Mouse (Mus musculus) thymus, postnatal 14 days (tissue): ENCODE measurements at regions not wholly inside any gene's neighbourhood (a gene's known extent, or its start where the extent isn't known, plus 50 kb on each side); places are given as distances from the start of the nearest gene placed in this dataset.

Experiments used
- DNase-seq: peaks from one replicate; pipeline ENCODE4 v3.0.0; 2021

DNA sequence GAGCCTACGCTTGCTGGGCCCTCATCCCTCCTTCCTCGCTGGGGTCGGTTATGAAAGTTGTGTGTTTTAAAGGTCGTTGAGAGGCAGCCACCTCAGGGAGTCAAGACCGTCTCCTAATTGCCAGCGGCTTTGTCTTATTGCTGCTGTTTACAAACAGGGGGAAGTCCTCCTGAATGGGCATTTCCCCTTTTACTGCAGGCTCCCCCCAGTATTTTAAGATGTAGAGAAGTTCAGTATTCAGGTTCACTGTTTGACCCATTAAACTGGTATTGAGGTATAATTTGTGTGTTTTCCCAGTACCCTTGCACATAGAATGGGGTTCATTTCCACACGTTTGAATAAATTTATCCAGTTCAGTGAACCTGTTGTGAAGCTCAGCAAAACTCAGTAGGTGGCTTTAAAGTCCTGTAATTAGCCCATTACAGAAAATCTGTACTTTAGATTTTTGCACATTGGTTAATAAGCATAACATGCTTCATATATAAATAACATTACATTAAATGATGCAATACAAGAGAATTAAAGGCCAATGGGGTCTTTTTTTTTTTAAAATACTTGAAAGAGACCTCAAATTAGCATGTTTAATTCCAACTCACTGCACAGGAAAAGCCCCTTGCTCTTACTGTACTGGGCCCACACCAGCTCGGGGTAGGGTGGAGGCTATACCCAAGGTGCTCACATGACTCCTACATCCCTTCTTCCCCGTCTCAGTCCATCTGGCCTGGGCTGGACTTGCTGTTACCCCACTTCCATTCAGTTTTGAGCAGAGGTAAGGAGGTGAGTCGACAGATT, 63.7 kb downstream of the Nkx2-1 start:
- DNase-seq = no peak

DNA sequence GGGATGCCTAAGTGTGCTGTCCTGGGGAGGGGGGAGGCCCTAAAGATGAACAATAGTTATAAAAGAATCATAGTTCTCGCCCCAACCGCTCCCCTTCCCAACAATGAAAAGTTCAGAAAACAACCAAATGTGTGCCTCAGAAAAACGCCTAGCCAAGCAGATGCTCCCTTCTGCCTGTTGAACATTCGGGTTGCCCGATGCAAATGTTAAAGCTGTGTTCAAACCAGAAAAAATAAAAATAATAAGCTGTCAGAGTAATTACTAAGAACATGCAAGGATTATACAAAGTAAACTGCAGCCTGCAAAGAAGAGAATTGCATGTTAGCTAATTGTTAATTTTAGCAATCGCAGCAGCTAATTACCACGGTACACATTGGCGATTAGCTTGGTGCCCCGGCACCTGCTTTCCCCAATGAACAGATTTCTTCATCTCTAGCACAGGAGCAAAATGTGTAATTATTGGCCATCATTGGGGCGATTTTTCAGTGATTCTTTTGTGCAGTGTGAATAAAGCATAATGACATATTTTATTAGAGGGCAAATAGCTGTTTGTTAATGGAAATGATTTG, 65.7 kb downstream of the Nkx2-1 start:
- no peak for DNase-seq

DNA sequence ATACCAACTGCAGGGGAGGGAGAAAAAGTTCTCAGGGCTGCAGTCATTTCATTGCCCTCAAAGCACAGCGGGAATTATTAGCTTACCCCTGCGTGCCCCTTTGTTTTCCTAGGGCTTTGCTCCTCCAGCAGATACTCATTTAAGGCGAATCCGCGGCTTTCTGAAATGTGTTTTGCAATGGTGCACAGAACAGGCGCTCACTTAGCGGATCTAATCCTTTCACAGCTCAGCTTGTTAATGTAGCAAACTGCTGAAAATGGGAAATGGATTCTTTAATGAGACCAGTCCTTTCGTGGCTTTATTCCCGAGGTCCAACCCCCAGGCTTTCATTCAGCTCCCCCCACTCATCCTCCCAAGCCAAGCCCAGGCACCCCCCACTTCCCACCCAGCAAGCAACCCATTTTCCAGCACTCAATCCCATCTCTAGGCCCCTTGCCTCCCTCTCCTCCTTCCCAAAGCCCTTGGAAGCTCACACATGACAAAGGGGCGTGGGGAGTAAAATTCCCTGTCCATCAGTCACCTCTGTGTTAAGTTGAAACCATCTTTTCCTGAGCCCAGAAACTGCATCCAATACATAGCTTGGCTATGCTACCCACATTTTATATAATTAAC, 77.1 kb downstream of the Nkx2-1 start:
- no peak for DNase-seq

DNA sequence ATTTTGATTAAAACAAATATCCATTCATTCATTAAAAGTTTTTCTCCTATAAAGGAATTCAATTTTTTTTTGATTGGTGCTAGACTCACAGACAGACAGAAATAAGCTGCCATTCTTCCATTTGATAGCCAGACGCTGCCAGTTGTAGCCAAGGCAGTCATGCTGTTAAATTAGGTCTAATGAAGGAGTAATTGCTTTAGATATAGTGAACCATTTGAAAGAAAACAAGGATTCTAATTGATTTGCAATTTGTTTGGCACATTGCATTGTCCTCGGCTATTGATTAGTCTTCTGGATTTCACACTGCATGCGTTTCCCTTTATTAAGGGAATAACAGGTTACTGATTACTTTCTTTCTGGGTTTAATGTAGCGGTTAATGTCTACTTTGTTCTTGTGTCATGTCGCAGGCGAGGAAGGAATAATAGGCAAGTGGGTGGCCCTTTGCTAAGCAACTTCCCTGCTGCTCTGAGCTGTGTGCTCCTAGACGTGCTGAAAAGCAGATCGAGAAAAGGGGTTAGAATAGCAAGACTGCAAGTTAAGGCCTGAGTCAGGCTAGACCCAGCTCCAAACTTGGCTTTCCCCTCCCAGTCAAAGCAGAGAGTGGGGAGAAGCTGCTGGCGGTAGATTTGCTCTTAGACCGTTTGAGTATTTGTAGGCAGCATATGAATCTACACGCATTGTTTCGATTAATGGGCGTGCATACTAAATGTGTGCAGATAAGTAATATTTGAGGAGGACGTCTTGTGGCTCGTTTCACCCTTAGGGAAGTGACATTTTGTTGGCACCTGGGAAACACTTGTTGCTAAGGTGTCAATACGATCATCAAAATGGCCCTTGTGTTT, 77.8 kb downstream of the Nkx2-1 start:
- DNase-seq = no peak

DNA sequence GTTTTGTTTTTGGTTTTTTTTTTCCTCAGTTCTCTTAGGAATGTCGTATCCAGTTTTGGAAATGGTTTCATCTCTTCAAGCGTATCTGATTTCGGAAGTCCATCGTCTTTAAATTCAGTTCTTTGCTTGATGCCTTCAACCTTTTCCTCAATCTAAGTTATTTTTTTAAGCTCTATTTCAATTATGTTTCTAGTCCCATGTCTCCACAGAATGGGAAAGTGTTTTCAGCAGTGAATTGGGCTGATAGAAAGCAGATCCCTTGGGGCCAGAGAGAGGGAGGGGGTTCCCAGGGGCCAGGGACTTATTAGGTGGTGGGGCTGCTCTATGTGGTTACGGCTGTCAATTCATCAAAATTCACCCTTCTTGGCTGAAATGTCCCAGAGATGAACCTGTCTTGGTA, 78.8 kb downstream of the Nkx2-1 start:
- no peak for DNase-seq

DNA sequence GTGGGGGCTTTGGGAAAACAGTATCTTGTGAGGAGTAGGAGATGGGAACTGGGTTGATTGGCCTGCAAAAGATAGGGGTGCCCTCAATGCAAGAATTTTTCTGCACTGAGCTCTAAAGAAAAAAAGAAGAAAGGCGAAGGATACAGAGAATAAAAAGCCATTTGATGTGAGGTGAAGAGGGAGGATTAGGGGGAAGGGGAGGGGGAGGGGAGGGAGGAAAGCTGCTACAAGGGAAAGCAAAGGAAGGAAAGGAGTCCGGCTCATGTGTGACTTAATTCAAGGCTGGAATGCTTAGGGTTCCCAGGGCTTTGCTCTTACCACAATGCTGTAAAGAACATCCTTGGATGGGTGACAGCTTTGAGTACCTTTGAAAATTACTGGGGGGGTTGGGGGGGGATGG, 79.4 kb downstream of the Nkx2-1 start:
- no peak for DNase-seq

DNA sequence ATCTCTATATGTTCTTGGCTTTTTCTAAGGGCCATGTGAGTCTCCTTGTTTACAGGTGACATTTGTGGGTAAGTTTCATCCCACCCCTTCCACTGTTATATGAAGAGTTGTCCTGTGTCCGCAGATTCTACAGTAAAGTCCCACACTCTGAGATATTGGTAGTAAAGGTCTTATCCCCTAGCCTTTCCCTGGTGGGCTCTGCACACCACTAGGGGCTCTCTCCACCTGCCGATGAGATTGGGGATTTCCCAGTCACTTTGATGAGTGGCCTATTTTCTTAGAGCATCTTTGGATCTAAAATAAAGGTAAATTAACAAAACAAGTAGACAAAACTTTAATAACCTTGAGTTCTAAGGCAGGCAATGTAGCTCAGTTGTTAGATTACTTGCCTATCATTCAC, 86.4 kb downstream of the Nkx2-1 start:
- DNase-seq = no peak

DNA sequence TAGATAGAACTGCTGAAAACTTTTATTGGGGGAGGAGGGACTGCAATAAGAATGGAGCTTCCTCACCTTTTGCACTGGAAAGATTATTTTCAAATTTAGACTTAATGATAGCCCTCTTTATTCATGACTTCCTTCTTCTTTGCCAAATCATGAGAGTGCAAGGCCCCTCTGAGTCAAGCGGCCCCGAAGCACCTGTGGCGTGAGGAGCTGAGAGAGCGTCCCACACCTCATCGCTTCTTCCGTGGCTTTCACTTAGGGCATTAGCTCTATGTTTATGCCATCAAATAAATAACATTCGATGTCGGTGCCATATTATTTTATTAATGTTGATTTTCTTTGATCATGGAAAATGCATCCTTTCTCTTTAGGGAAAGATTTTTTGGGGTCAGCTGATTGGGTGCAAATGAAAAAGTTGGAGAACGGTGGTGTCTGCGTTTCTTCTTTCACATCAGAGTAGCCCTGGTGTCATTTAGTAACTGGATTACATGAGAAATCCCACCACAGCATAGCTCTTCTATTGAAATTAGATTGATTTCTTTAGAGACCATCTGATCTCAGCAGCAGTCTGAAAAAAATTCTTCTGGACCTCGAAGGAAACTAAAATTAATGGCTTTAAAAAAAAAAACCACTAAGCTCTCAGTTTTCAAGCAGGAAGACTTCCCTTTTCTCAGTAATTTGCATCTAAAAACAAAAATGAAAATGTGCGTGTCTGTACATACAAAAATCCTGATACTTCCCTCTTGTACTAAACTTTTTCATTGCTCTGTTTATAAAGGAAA, 87.7 kb downstream of the Nkx2-1 start:
- no peak for DNase-seq

DNA sequence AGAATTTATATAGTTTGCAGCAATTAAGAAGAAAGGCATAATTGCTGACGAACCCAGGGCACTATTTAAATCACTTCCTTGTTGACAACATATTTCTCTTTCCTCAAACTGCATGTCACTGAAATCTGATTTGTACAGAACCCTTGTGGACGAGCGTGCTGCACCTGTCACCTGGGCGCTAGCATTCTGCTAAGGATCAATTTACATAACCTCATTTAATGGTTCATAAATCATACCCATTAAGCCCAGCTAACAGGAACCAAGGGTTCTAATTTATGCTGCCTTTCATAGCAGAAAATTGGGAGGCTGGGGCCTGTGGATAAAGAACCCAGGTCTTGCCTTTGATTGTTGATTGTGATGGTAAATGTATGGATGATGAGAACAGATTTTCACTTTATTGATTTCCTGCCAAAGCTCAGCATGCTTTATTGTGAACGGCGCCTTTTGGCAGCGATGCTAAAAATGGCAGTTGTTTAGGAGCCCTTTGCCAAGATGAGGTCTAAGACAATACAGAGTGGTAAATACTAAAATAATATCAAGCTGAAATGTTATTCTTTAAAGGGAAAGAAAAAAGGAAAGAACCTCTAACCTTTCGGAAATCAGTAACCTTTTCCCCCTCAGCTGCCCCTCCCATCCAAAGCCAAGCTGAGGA, 95.4 kb downstream of the Nkx2-1 start:
- no peak for DNase-seq

DNA sequence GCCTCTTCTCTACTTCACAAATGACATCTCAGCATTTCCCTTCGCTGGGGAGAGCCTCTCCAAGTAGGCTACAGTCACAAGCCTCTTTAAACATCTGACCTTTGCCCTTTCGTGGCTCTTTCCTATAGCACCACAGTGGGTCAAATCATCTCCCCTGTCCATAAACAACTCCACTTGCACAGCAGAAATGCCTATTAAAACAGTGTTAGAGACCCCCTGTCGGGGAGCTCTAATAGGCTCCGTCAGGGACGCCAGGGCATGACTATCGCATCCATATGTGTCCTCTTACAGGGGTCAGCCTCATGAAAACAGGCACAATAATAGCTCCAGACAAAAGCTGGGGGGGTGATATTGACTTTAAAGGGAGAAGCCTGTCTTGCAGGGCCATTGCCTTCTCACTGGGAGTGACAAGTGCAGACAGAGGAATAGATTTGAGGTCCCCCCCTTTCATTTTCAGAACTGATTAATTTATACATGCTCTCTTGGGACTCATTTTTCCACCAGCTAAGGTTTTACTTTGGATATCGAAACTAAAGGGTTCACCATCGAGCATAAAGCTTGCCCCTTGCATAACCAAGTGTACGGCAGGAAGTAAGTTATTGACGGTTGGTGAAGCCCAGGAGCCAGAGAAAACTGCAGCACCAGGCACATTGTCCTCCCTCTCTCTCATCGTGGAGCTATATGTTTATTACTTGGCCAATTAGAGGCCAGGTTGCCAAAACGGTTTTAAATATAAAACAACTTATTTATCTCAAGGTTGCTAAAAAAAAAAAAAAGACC, 94.6 kb upstream of the Mbip start:
- no peak for DNase-seq

DNA sequence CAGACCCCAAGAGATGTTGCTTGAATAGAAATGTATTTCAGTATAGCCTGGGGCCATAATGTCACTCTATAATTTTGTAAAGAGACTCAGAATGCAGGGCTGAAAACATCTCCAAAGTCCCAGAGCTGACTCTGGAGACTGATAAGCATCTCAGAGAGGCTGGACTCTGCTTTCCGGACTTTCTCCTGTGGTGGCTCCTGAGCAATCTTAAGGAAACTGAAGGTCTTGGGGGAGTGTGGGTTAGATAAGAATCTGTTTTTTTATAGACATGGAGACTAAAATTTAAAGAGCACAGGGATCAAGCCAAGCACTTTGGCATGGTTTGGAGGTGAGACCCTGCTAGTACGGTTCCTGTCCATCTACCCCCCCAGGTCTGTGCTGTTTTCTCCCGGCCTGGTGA, 92.7 kb upstream of the Mbip start:
- DNase-seq = no peak

DNA sequence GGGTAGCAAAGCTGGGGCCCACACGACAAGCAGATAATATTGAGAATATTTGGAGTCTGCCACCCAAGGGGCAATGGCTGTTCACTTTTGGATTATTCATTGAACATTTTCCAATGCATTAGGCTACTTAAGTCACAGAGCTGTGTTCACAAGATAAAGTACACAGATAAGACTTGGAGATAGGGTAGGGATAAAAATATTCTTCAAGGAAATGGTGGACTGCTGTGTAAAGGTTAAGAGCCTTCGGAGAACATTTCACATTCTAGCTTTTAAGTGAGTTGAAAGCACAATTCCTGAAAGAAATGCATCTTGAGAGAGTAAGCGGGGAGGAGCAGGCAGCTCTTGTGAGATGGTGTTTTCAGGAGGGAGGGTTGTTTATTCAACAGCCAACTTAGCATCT, 92.3 kb upstream of the Mbip start:
- DNase-seq = no peak

DNA sequence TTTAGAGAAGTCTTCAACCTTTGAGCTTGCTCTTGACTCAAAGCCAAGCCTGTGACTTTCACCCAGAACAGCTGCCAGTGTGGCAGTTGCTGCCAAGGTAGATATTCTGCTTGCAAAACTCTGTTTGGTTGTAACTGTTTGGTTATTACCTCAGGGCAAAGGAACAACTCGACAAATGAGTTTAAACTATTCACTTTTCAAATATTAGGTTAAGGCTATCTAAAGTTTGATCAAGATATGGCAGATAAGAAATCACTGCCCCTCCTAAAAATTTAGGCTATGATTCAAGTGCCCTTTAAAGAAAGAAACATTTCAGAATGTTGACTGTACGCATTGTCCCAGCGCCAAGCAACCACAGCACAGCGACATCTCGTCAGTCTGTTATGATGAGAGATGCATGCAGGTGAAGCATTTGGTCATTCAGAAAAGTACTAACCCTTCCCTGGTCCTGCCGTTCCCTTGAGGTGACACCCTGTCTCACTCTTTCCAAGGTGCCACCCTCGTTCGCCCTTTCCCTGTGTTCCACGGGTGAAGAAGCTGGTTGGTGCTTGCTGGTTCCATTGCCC, 81.1 kb upstream of the Mbip start:
- DNase-seq = no peak

DNA sequence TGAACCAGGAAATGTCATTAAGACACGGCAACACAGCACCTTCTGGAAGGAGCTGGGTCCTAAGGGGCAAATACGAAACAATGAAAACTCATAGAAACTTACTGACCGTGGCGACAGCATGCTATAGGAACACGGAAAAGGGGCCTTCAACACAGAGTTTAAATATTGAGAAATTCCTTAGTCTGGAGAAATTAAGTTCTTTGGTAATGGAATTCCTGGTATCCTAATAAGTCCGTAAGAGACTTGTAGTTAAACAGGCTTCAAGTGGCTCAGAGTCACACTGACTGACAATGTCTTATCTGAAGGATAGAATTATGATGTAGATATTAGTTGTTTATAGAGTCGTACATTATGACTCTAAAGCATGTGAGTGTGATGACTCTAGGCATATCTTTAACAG, 70.4 kb upstream of the Mbip start:
- DNase-seq = no peak

DNA sequence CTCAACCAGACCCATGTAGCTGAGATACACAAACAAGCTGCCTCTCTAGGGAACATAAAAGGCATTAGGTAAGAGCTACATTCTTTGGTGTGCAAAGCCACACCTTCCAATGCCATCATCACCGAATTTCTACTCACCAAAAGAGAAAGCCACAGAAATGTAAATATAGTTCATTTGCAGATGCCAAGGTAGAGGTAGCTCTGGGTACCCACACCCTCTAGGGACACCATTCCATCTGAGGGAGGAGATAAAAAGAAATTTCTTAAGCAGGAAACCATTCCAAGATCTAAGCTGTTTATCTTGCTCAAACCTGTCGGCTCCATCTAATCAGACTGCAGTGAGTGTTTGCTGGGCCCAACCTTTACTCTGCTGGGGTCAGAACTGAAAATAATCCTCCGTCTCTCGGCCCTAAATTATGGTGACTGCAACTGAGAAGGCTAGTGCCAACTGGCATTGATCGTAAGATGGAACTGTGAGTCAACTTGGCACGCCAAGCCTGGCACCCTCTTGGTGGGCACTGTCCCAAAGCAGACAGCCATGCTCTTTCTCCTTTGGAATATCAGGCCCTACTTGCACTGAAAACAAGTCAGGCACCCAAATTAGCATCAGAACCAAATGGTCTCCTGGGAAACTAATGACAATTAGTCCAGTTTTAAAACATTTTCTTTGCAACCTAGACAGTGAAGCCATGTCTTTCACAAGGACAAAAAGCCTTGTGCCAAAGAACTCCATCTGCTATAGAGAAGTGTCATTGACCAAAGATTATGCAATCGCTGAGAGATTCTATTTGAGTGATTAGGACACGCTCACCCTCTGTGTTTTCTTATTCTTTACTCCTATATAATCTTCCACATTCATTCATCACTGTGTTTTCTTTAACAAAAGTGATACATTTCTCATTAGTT, 69.4 kb upstream of the Mbip start:
- DNase-seq = no peak

DNA sequence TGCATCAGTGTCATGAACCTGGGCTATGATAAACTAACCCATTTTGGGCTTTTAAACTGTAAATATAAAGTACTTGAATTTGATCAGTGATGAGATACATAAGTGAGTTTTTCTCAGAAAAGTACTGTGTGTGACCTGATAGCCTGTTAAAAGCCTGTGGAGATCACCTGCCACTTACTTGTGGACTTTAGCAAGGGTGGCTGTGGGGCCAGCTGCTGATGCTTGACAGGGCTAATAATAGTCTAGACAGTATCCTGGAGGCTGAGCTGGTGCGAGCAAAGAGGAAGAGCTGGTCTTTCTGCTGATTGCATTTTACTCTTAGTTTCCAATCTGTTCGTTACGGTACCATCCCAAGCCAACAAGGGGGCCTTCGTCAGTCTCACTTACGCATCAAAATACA, 60.0 kb upstream of the Mbip start:
- no peak for DNase-seq

DNA sequence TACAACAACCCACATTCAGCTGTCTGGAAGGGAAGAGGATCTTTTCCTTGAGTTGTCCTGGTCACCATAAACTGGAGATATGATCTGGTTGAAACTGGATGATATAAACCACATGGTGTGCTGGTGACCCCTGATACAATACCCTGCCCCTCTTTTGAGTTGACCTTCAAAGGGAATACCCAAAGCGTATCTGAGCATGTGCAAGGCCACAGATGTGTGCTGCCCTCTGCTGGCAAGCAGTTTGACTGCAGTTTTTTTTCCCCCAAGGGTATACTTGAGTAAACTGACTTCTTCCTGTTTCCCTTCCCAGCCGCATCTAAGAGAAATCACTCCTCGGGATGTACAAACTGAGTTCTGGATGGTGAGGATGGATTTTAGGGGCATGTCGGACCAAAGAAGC, 59.1 kb upstream of the Mbip start:
- DNase-seq = peak; percentile 36

DNA sequence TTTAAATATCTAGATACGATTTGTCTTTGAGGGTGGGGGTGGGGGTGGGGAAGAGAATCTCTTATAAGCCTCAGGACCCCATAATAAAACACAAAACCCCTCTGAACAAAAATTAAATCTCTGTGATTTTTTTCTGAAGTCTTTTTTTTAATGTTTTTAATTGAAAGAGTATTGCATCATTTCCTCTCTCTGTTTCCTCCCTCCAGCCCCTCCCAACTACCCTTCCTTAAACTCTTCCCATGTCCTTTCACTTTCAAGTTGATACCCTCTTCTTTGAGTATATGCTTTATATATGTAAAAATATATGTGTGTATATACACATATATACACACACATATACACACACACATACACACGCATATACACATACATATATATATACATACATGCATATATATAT, 58.6 kb upstream of the Mbip start:
- no peak for DNase-seq

DNA sequence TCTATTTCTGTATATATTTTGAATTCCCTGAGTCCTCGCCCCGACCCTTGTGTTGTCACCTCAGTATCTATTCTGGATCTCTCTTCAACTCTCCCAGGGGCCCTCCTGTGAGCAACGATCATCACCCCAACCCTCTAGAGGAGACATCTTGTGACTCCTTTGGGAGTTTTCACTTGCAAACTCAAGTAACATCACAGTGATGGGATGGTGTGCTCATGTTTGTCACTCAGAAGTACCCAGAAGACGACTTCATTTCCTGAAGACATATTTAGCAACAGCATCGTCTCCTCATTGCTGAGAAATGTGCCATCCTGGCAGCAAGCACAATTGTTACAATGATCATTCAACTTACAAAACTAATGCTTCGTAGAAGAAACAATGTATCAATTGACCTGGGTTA, 57.9 kb upstream of the Mbip start:
- DNase-seq = no peak

DNA sequence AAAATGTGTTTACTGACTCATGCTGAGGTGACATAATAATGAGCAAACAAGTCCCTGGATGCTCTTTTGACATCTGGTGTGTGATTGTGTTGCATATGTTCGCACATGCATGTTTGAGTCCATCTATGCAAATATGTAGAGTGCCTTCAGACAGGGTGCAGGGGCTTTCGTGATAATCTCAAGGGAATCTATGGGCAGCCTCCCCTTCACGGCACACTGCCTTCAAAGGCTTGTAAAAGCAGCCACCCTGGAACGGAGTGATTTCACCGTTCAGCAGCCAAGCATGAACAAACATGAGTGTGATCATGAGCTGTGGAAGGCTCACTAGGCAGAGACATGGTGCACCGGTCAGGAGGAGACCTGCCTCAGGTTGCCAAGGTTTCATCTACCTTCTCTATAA, 57.1 kb upstream of the Mbip start:
- DNase-seq = no peak
